Mouse (Mus musculus): ENCODE measurements at regions not wholly inside any gene's neighbourhood (a gene's known extent, or its start where the extent isn't known, plus 50 kb on each side); places are given as distances from the start of the nearest gene placed in this dataset.

- TF ChIP-seq CTCF (IDR thresholded peaks at IDR 0.05; ENCODE audit: low read depth, low read length) (no peak), POLR2A (IDR thresholded peaks at IDR 0.05; ENCODE audit: borderline replicate concordance, low read depth, low read length) (no peak)
These were observed 207.5 kb downstream of the Gm5447 start for GRCm38 (mm10) chr13:31181530-31181929.

Data from bone marrow macrophage, adult 2 months (primary cell).